Mouse (Mus musculus) adrenal gland, adult 8-10 months (tissue): ENCODE results near the gene Eps15l1. TPM values are rescaled to one million over a fixed set of nuclear protein-coding genes. Genes with fewer than 3 reads are reported as not detected.

Source experiments
- DNase-seq: peaks from one replicate; pipeline ENCODE4 v3.0.0; 2022
- total RNA-seq, 4 experiments: library from RNA; stranded (reverse); gene quantifications; 2 replicates each; pipeline ENCODE4 v1.2.4; 2022

The Eps15l1 gene
- total RNA-seq, 4 experiments from 2014 or later: 43.8 to 80.2 (median 57.1) TPM

GRCm38 (mm10) chr8:72319921-72320802 is 101.1 kb downstream of the Eps15l1 start:
- DNase-seq: no peak

- no peak for DNase-seq
Observed at GRCm38 (mm10) chr8:72319397-72319796, 101.9 kb downstream of the Eps15l1 start.

- peak; percentile 96 for DNase-seq
Observed at GRCm38 (mm10) chr8:72318801-72319322, 102.4 kb downstream of the Eps15l1 start, which contains the start of gene Klf2. Klf2 (plus strand) TSS chr8:72319033.

- no peak for DNase-seq
Observed at GRCm38 (mm10) chr8:72317741-72318301, 103.4 kb downstream of the Eps15l1 start.

- DNase-seq: no peak
Observed at GRCm38 (mm10) chr8:72316053-72316695, 105.1 kb downstream of the Eps15l1 start.

GRCm38 (mm10) chr8:72312926-72313518 is 108.2 kb downstream of the Eps15l1 start:
- DNase-seq: no peak

- DNase-seq: peak; percentile 92
Observed at GRCm38 (mm10) chr8:72310849-72311506, 110.3 kb downstream of the Eps15l1 start.

- no peak for DNase-seq
Observed at GRCm38 (mm10) chr8:72308276-72308675, 113.0 kb downstream of the Eps15l1 start.

GRCm38 (mm10) chr8:72306913-72307312 is 114.3 kb downstream of the Eps15l1 start:
- DNase-seq: no peak

- no peak for DNase-seq
Observed at GRCm38 (mm10) chr8:72305210-72305905, 115.9 kb downstream of the Eps15l1 start, which contains the start of gene Gm10282. Gm10282 (minus strand) TSS chr8:72305260.

GRCm38 (mm10) chr8:72303633-72304032 is 117.6 kb downstream of the Eps15l1 start:
- peak; percentile 82 for DNase-seq

- no peak for DNase-seq
Observed at GRCm38 (mm10) chr8:72302986-72303612, 118.2 kb downstream of the Eps15l1 start.

- DNase-seq: no peak
Observed at GRCm38 (mm10) chr8:72301497-72301896, 119.8 kb downstream of the Eps15l1 start.

GRCm38 (mm10) chr8:72300654-72301400 is 120.4 kb downstream of the Eps15l1 start:
- DNase-seq: no peak

GRCm38 (mm10) chr8:72298928-72299327 is 122.3 kb downstream of the Eps15l1 start:
- no peak for DNase-seq

GRCm38 (mm10) chr8:72296561-72296960 is 124.7 kb downstream of the Eps15l1 start:
- DNase-seq: no peak

- DNase-seq: peak; percentile 77
Observed at GRCm38 (mm10) chr8:72295679-72296078, 125.6 kb downstream of the Eps15l1 start.

- no peak for DNase-seq
Observed at GRCm38 (mm10) chr8:72295125-72295524, 126.1 kb downstream of the Eps15l1 start.

- DNase-seq: no peak
Observed at GRCm38 (mm10) chr8:72293309-72293708, 128.0 kb downstream of the Eps15l1 start.

GRCm38 (mm10) chr8:72291104-72291503 is 130.2 kb downstream of the Eps15l1 start:
- no peak for DNase-seq
